Mouse (Mus musculus): ENCODE measurements around the gene Tmem38a.
A peak's percentile ranks its signal among the peaks of the same experiment; 100 is the strongest.

Tmem38a gene

DNA sequence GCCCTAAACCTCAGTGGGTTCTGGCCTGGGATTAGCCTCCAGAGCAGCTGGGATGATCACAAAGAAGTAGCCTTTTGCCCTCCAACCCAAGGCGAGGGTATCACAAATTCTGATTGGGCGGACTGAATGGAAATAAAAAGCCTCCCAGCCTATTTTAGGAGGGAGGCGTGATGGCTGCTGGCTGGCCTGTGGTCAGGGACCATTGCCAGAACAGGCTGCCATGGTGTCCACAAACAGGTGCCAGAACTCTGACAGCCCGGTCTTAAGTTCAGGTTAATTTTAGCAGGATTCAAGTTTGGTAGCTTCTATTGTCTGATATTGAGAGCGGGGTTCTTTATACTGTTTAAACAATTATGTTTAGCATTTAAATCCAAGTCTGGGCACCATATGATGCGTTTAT lies 16.0 kb downstream of the Tmem38a start:
- DNase-seq: peak; percentile 15 to 37

DNA sequence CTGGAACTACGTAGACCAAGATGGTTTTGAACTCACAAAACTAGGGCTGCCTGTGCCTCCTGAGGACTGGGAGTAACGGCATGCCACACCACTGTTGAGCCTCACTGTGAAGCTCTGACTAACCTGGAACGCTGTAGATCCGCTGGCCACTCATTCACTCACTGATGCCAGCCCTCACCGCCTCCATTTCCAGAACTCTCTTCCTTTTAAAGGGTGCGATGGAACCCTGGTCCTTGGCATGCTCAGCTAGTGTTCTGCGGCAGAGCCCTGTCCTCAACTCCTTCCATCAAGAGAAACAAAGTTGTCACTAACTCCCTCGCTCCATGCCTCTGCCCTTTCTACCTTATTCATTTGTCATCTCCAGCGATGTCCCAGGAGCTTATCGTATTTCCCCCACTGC lies 17.0 kb downstream of the Tmem38a start:
- no peak for DNase-seq

DNA sequence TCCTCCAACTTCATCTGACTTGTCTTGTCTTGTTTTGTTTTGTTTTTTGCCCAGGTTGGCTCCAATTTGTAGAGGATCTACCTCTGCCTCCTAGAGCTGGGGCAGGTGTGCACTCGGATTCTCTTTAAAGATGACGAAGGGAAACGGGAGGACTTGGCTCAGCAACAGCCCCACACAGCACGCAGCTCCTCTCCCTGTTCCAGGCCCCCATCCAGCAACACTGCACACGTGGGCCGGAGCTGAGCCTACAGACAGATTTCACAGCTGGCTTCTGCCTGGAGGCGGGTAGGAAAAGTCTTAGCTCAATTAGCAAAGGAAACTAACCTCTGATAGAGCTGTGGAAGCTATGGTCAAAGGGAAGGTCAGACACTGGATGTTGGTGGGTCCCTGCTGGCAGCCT lies 17.4 kb downstream of the Tmem38a start:
- peak in 1 of 2 experiments; percentile 18 for DNase-seq

DNA sequence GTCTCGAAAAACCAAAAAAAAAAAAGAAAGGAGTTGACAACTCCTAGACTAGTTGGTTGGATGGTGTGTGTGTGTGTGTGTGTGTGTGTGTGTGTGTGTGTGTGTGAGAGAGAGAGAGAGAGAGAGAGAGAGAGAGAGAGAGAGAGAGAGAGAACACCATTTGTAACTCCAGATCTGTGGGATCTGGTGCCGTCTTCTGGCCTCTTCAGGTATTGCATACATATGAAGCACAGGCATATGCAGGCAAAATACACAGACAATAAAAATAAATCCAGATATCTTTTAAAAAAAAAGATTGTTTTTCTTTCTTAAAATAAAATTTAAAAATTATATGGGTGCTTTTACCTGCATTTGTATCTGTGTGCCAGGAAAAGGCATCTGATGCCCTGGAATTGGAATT lies 18.3 kb downstream of the Tmem38a start:
- peak; percentile 23 to 38 for DNase-seq
